Mouse (Mus musculus): ENCODE results near the gene Fhit.

Gene Fhit

GRCm38 (mm10) chr14:10514026-10514425 lies 647.8 kb downstream of the Fhit start:
- no peak for DNase-seq (ENCODE audit: low read depth, low spot score)

- no peak for DNase-seq (ENCODE audit: low read depth, low spot score)
Measured at GRCm38 (mm10) chr14:10509252-10509651, 652.6 kb downstream of the Fhit start.

- no peak for DNase-seq (ENCODE audit: low read depth, low spot score)
Measured at GRCm38 (mm10) chr14:10507560-10507959, 654.3 kb downstream of the Fhit start.

GRCm38 (mm10) chr14:10485798-10486197 lies 676.0 kb downstream of the Fhit start:
- no peak for DNase-seq (ENCODE audit: low read depth, low spot score)

- DNase-seq (ENCODE audit: low read depth, low spot score) = no peak
Measured at GRCm38 (mm10) chr14:10482851-10483613, 678.8 kb downstream of the Fhit start.

GRCm38 (mm10) chr14:10481370-10481769 lies 680.5 kb downstream of the Fhit start:
- DNase-seq (ENCODE audit: low read depth, low spot score) = no peak

GRCm38 (mm10) chr14:10480681-10481080 lies 681.2 kb downstream of the Fhit start:
- no peak for DNase-seq (ENCODE audit: low read depth, low spot score)

GRCm38 (mm10) chr14:10453001-10453861 lies 708.6 kb downstream of the Fhit start:
- DNase-seq (ENCODE audit: low read depth, low spot score) = no peak

GRCm38 (mm10) chr14:10452234-10452633 lies 709.6 kb downstream of the Fhit start:
- no peak for DNase-seq (ENCODE audit: low read depth, low spot score)

- DNase-seq (ENCODE audit: low read depth, low spot score) = no peak
Measured at GRCm38 (mm10) chr14:10445360-10445759, 716.5 kb downstream of the Fhit start.

GRCm38 (mm10) chr14:10439007-10439749 lies 722.7 kb downstream of the Fhit start:
- no peak for DNase-seq (ENCODE audit: low read depth, low spot score)

- no peak for DNase-seq (ENCODE audit: low read depth, low spot score)
Measured at GRCm38 (mm10) chr14:10436193-10436592, 725.6 kb downstream of the Fhit start.

- DNase-seq (ENCODE audit: low read depth, low spot score) = no peak
Measured at GRCm38 (mm10) chr14:10432502-10432901, 729.3 kb downstream of the Fhit start.

GRCm38 (mm10) chr14:10430396-10431000 lies 731.3 kb downstream of the Fhit start:
- DNase-seq (ENCODE audit: low read depth, low spot score) = no peak

GRCm38 (mm10) chr14:10423499-10423898 lies 738.3 kb downstream of the Fhit start:
- DNase-seq (ENCODE audit: low read depth, low spot score) = no peak

GRCm38 (mm10) chr14:10422261-10422660 lies 739.6 kb downstream of the Fhit start:
- DNase-seq (ENCODE audit: low read depth, low spot score) = no peak

- DNase-seq (ENCODE audit: low read depth, low spot score) = no peak
Measured at GRCm38 (mm10) chr14:10415068-10415467, 746.8 kb downstream of the Fhit start.

- no peak for DNase-seq (ENCODE audit: low read depth, low spot score)
Measured at GRCm38 (mm10) chr14:10409306-10409962, 752.4 kb downstream of the Fhit start.

GRCm38 (mm10) chr14:10405346-10405745 lies 756.5 kb downstream of the Fhit start:
- DNase-seq (ENCODE audit: low read depth, low spot score) = no peak

- DNase-seq (ENCODE audit: low read depth, low spot score) = no peak
Measured at GRCm38 (mm10) chr14:10367783-10368680, 793.8 kb downstream of the Fhit start.
